Mouse (Mus musculus): Measurements from ENCODE around the gene Mmp9.

DNA sequence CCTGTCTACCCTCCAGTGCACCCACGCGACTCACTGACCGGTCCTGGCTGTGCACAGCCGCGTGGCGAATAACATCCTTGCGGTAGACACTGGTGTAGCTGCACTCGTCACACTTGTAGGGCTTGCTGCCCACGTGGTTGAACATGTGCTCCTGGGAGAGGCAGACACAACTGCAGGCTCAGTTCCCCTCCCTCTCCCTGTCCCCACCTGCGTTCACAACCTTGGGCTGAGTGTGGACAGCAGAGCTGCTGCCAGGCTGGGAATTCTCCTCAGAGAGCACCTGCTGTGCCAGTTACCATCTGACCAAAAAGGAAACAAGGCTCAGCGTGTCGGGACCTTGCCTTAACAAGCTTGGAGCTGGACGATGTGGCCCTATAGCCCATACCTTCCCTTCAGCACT is 39.2 kb upstream of the Mmp9 start:
- no peak for TF ChIP-seq CTCF (IDR thresholded peaks at IDR 0.05)
- no peak for TF ChIP-seq POLR2A (IDR thresholded peaks at IDR 0.05; ENCODE audit: insufficient read depth, low read depth, low read length)
- 0 out of 2 replicates have a peak, but pooled peaks have one; percentile 49 for TF ChIP-seq EP300 (IDR thresholded peaks at IDR 0.05; ENCODE audit: insufficient read depth, low read depth, low read length)
